Mouse (Mus musculus) MEL (cell line): ENCODE measurements at regions not wholly inside any gene's neighbourhood (a gene's known extent, or its start where the extent isn't known, plus 50 kb on each side); places are given as distances from the start of the nearest gene placed in this dataset.

Experiments used
- DNase-seq: peaks from one replicate; pipeline ENCODE4 v3.0.0; 2011; ENCODE audit warnings: low read depth, low spot score
- H3K27ac ChIP-seq: 2 replicates; pipeline ENCODE4 v1.5.1; 2012; ENCODE audit warnings: low read depth, mild to moderate bottlenecking, control low read depth, low read length, moderate library complexity; ENCODE audit not compliant: control insufficient read depth
- H3K27me3 ChIP-seq, 2 experiments: fragments of 150-350 bp in 1 of 2; sonication (generic) in 1 of 2; 2 replicates each; pipeline ENCODE4 v1.6.1; 2012; ENCODE audit warnings: low read length in 2 of 2, mild to moderate bottlenecking in 2 of 2, improper control_type of control experiment in 1 of 2, moderate library complexity in 1 of 2; ENCODE audit not compliant: insufficient read depth in 2 of 2, control insufficient read depth in 1 of 2
- H3K36me3 ChIP-seq, 2 experiments: 2 replicates each; pipeline ENCODE4 v1.6.1; 2012 to 2014; ENCODE audit warnings: low read length in 2 of 2, improper control_type of control experiment in 1 of 2, inconsistent platforms in 1 of 2, mild to moderate bottlenecking in 1 of 2; ENCODE audit not compliant: insufficient read depth in 2 of 2, control insufficient read depth in 1 of 2
- H3K4me1 ChIP-seq, 2 experiments: fragments of 150-350 bp in 1 of 2; sonication (generic) in 1 of 2; 2 replicates each; pipeline ENCODE4 v1.6.1; 2012; ENCODE audit warnings: low read length in 2 of 2, improper control_type of control experiment in 1 of 2, mild to moderate bottlenecking in 1 of 2; ENCODE audit not compliant: insufficient read depth in 2 of 2, control insufficient read depth in 1 of 2
- H3K4me3 ChIP-seq, 2 experiments: fragments of 150-350 bp in 1 of 2; sonication (generic) in 1 of 2; 2 replicates each; pipeline ENCODE4 v1.5.1; 2012; ENCODE audit warnings: low read depth in 2 of 2, low read length in 2 of 2, mild to moderate bottlenecking in 2 of 2, moderate library complexity in 2 of 2, control low read depth in 1 of 2, improper control_type of control experiment in 1 of 2; ENCODE audit not compliant: control insufficient read depth in 1 of 2, insufficient read depth in 1 of 2
- H3K79me2 ChIP-seq: 2 replicates; pipeline ENCODE4 v1.6.1; 2012; ENCODE audit warnings: mild to moderate bottlenecking, low read length, moderate library complexity; ENCODE audit not compliant: control insufficient read depth, poor library complexity, insufficient read depth
- H3K9ac ChIP-seq: 2 replicates; pipeline ENCODE4 v1.6.1; 2012; ENCODE audit warnings: low read depth, mild to moderate bottlenecking, control low read depth, low read length, moderate library complexity; ENCODE audit not compliant: control insufficient read depth, poor library complexity, severe bottlenecking
- H3K9me3 ChIP-seq: fragments of 150-350 bp; sonication (generic); replicated peaks from 2 replicates; pipeline ENCODE4 v1.6.1; 2012; ENCODE audit warnings: mild to moderate bottlenecking, low read length, improper control_type of control experiment, moderate library complexity; ENCODE audit not compliant: insufficient read depth
- BHLHE40 ChIP-seq: IDR thresholded peaks from 2 replicates; pipeline ENCODE4 v1.6.1; 2012; ENCODE audit warnings: low read depth, mild to moderate bottlenecking, inconsistent platforms, low read length, improper control_type of control experiment, borderline replicate concordance
- CHD1 ChIP-seq: IDR thresholded peaks from 2 replicates; pipeline ENCODE4 v1.6.1; 2012; ENCODE audit warnings: low read depth, mild to moderate bottlenecking, inconsistent platforms, low read length, improper control_type of control experiment
- CTCF ChIP-seq, 3 experiments: IDR thresholded peaks in 2 of 3; conservative IDR thresholded peaks in 1 of 3; 2 replicates each; pipeline ENCODE4 v1.5.1; 2011 to 2012; ENCODE audit warnings: low read length in 3 of 3, low read depth in 2 of 3, mild to moderate bottlenecking in 2 of 3, improper control_type of control experiment in 1 of 3, inconsistent platforms in 1 of 3, mixed read lengths in 1 of 3, moderate library complexity in 1 of 3; ENCODE audit not compliant: control insufficient read depth in 1 of 3, insufficient read depth in 1 of 3, poor library complexity in 1 of 3, severe bottlenecking in 1 of 3
- E2F4 ChIP-seq: IDR thresholded peaks from 2 replicates; pipeline ENCODE4 v1.6.1; 2011; ENCODE audit warnings: low read depth, low read length, improper control_type of control experiment, borderline replicate concordance
- ELF1 ChIP-seq: IDR thresholded peaks from 2 replicates; pipeline ENCODE4 v1.6.1; 2014; ENCODE audit warnings: low read depth, mild to moderate bottlenecking, inconsistent platforms, low read length, improper control_type of control experiment, moderate library complexity
- EP300 ChIP-seq, 2 experiments: IDR thresholded peaks; 2 replicates each; pipeline ENCODE4 v1.6.1; 2011; ENCODE audit warnings: improper control_type of control experiment in 2 of 2, low read length in 2 of 2, low read depth in 1 of 2, mild to moderate bottlenecking in 1 of 2
- GABPA ChIP-seq: IDR thresholded peaks from 2 replicates; pipeline ENCODE4 v1.6.1; 2012; ENCODE audit warnings: low read depth, mild to moderate bottlenecking, inconsistent platforms, low read length, improper control_type of control experiment, moderate library complexity
- GATA1 ChIP-seq: IDR thresholded peaks from 2 replicates; pipeline ENCODE4 v1.6.1; 2011; ENCODE audit warnings: low read depth, low read length, improper control_type of control experiment
- HCFC1 ChIP-seq: IDR thresholded peaks from 2 replicates; pipeline ENCODE4 v1.6.1; 2012; ENCODE audit warnings: low read depth, mild to moderate bottlenecking, inconsistent platforms, low read length, improper control_type of control experiment, moderate library complexity
- JUND ChIP-seq: IDR thresholded peaks from 2 replicates; pipeline ENCODE4 v1.6.1; 2011; ENCODE audit warnings: low read depth, mild to moderate bottlenecking, improper control_type of control experiment, low read length
- KAT2A ChIP-seq: conservative IDR thresholded peaks from 2 replicates; pipeline ENCODE4 v1.6.1; 2012; ENCODE audit warnings: low read depth, low read length, improper control_type of control experiment, inconsistent platforms
- MAFK ChIP-seq: IDR thresholded peaks from 2 replicates; pipeline ENCODE4 v1.6.1; 2011; ENCODE audit warnings: low read depth, mild to moderate bottlenecking, low read length, improper control_type of control experiment, borderline replicate concordance
- MXI1 ChIP-seq: IDR thresholded peaks from 2 replicates; pipeline ENCODE4 v1.6.1; 2011; ENCODE audit warnings: mild to moderate bottlenecking, low read depth, low read length, improper control_type of control experiment
- MYB ChIP-seq: IDR thresholded peaks from 2 replicates; pipeline ENCODE4 v1.6.1; 2011; ENCODE audit warnings: mild to moderate bottlenecking, low read depth, low read length, improper control_type of control experiment
- NRF1 ChIP-seq: IDR thresholded peaks from 2 replicates; pipeline ENCODE4 v1.6.1; 2014; ENCODE audit warnings: low read depth, mild to moderate bottlenecking, inconsistent platforms, low read length, improper control_type of control experiment, moderate library complexity; ENCODE audit not compliant: poor library complexity, insufficient read depth, severe bottlenecking
- POLR2A ChIP-seq, 2 experiments: IDR thresholded peaks; 2 replicates each; pipeline ENCODE4 v1.6.1; 2011 to 2012; ENCODE audit warnings: low read length in 2 of 2, mild to moderate bottlenecking in 2 of 2, control low read depth in 1 of 2, improper control_type of control experiment in 1 of 2, low read depth in 1 of 2, moderate library complexity in 1 of 2; ENCODE audit not compliant: control insufficient read depth in 1 of 2, insufficient read depth in 1 of 2, poor library complexity in 1 of 2
- POLR2AphosphoS2 ChIP-seq: IDR thresholded peaks from 2 replicates; pipeline ENCODE4 v1.6.1; 2011; ENCODE audit warnings: low read length, improper control_type of control experiment
- RAD21 ChIP-seq: IDR thresholded peaks from 2 replicates; pipeline ENCODE4 v1.6.1; 2011; ENCODE audit warnings: mild to moderate bottlenecking, low read depth, low read length, improper control_type of control experiment
- SMC3 ChIP-seq: IDR thresholded peaks from 2 replicates; pipeline ENCODE4 v1.6.1; 2011; ENCODE audit warnings: low read depth, low read length, improper control_type of control experiment
- TAL1 ChIP-seq: IDR thresholded peaks from 2 replicates; pipeline ENCODE4 v1.6.1; 2012; ENCODE audit warnings: mild to moderate bottlenecking, inconsistent platforms, low read length, moderate library complexity, mixed read lengths
- TCF12 ChIP-seq: IDR thresholded peaks from 2 replicates; pipeline ENCODE4 v1.6.1; 2014; ENCODE audit warnings: low read depth, mild to moderate bottlenecking, inconsistent platforms, low read length, improper control_type of control experiment, moderate library complexity
- USF2 ChIP-seq, 2 experiments: IDR thresholded peaks; 2 replicates each; pipeline ENCODE4 v1.6.1; 2011 to 2012; ENCODE audit warnings: improper control_type of control experiment in 2 of 2, low read length in 2 of 2, borderline replicate concordance in 1 of 2, inconsistent platforms in 1 of 2, low read depth in 1 of 2, mild to moderate bottlenecking in 1 of 2; ENCODE audit not compliant: insufficient read depth in 1 of 2
- ZC3H11A ChIP-seq: IDR thresholded peaks from 2 replicates; pipeline ENCODE4 v1.6.1; 2012; ENCODE audit warnings: low read depth, mild to moderate bottlenecking, inconsistent platforms, low read length, improper control_type of control experiment
- ZMIZ1 ChIP-seq: IDR thresholded peaks from 2 replicates; pipeline ENCODE4 v1.6.1; 2012; ENCODE audit warnings: low read depth, mild to moderate bottlenecking, inconsistent platforms, low read length, improper control_type of control experiment, moderate library complexity

GRCm38 (mm10) chr8:67310494-67310893 lies 213.2 kb upstream of the Nat3 start:
- Histone ChIP-seq H3K27me3 (no peaks in the 10 kb centered on the region), H3K36me3 (no peaks in the 10 kb centered on the region), H3K9ac (no peak overlapping the region), H3K27ac (no peak overlapping the region), H3K4me3 (no peak overlapping the region), H3K9me3 (no peaks in the 10 kb centered on the region), H3K79me2 (no peaks in the 10 kb centered on the region), H3K4me1 (no peaks in the 10 kb centered on the region)
- TF ChIP-seq POLR2A (IDR thresholded peaks at IDR 0.05; ENCODE audit: control insufficient read depth in 1 of 2, insufficient read depth in 1 of 2, low read depth in 1 of 2, low read length in 2 of 2, poor library complexity in 1 of 2) (no peak), MYB (no peak), SMC3 (no peak), TCF12 (no peak), RAD21 (no peak), USF2 (IDR thresholded peaks at IDR 0.05; ENCODE audit: borderline replicate concordance in 1 of 2, insufficient read depth in 1 of 2, low read depth in 1 of 2, low read length in 2 of 2) (no peak), MXI1 (no peak), CHD1 (no peak), E2F4 (no peak), KAT2A (no peak), EP300 (IDR thresholded peaks at IDR 0.05; ENCODE audit: low read depth in 1 of 2, low read length in 2 of 2) (no peak), TAL1 (no peak)
- DNase-seq: no peak

DNA sequence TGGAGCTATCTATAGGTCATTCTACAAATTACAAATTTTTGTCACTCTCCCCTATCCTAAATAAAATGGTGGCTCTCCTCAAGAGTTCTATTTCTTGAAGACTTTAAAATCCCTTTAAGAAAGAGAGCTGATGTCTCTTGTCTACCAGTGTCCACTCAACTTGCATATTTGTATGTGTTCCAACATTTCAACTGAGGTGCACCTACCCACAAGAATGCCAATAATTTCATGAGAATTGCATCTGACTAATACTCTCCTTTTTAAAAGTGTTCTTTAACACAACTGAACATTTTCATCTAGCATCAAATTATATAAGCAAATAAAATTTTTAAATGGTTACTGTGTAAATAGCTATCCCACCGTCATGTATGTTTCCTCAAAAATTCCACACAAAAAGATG lies 206.3 kb upstream of the Nat3 start:
- Histone ChIP-seq H3K27me3 (no peaks in the 10 kb centered on the region), H3K9me3 (no peaks in the 10 kb centered on the region), H3K9ac (no peak overlapping the region), H3K36me3 (no peaks in the 10 kb centered on the region), H3K4me3 (no peak overlapping the region), H3K27ac (no peak overlapping the region), H3K4me1 (no peaks in the 10 kb centered on the region), H3K79me2 (no peaks in the 10 kb centered on the region)
- TF ChIP-seq ELF1 (no peak), GATA1 (no peak), POLR2AphosphoS2 (no peak), CTCF (IDR thresholded peaks at IDR 0.05 in 2 of 3, conservative IDR thresholded peaks at IDR 0.05 in 1 of 3; ENCODE audit: control insufficient read depth in 1 of 3, insufficient read depth in 1 of 3, low read depth in 2 of 3, low read length in 3 of 3, poor library complexity in 1 of 3, severe bottlenecking in 1 of 3) (no peak), MXI1 (no peak)
- DNase-seq: no peak

GRCm38 (mm10) chr8:67318675-67319074 lies 205.0 kb upstream of the Nat3 start:
- no peak overlapping the region for H3K9ac ChIP-seq
- H3K27me3 ChIP-seq: no peaks in the 10 kb centered on the region
- no peaks in the 10 kb centered on the region for H3K36me3 ChIP-seq
- H3K9me3 ChIP-seq: no peaks in the 10 kb centered on the region
- H3K4me3 ChIP-seq: no peak overlapping the region
- TF ChIP-seq ELF1 (no peak), MYB (no peak), ZMIZ1 (no peak), NRF1 (no peak), POLR2AphosphoS2 (no peak), JUND (no peak), MAFK (no peak), BHLHE40 (no peak), GABPA (no peak), HCFC1 (no peak), SMC3 (no peak), ZC3H11A (no peak)
- DNase-seq: no peak
- H3K4me1 ChIP-seq: no peaks in the 10 kb centered on the region
- no peak overlapping the region for H3K27ac ChIP-seq
- no peaks in the 10 kb centered on the region for H3K79me2 ChIP-seq
